Mouse (Mus musculus) liver, embryonic 15.5 days (tissue): ENCODE results near the gene Gm49380. TPM values are rescaled to one million over a fixed set of nuclear protein-coding genes. Genes with fewer than 3 reads are reported as not detected.

Source experiments
- ATAC-seq: fragments of 200-750 bp; cut with Nextera tagmentation; 2 replicates; pipeline ENCODE4 v1.8.0; 2017; ENCODE audit warnings: moderate number of reproducible peaks, mild to moderate bottlenecking, moderate library complexity; ENCODE audit not compliant: insufficient read depth
- H3K27ac ChIP-seq: fragments of 300-500 bp; sonication (generic); replicated peaks from 2 replicates; pipeline ENCODE4 v1.5.1; 2015; ENCODE audit warnings: mild to moderate bottlenecking, inconsistent platforms
- H3K27me3 ChIP-seq: fragments of 300-500 bp; sonication (generic); 2 replicates; pipeline ENCODE4 v1.6.1; 2015; ENCODE audit warnings: mild to moderate bottlenecking, inconsistent platforms
- H3K36me3 ChIP-seq: fragments of 300-500 bp; sonication (generic); replicated peaks from 2 replicates; pipeline ENCODE4 v1.6.1; 2015; ENCODE audit warnings: moderate library complexity, mild to moderate bottlenecking, inconsistent platforms
- H3K4me1 ChIP-seq: fragments of 300-500 bp; sonication (generic); replicated peaks from 2 replicates; pipeline ENCODE4 v1.6.1; 2015; ENCODE audit warnings: inconsistent platforms
- H3K4me2 ChIP-seq: fragments of 300-500 bp; sonication (generic); 2 replicates; pipeline ENCODE4 v1.6.1; 2015; ENCODE audit warnings: moderate library complexity, mild to moderate bottlenecking, inconsistent platforms
- H3K4me3 ChIP-seq: fragments of 300-500 bp; sonication (generic); replicated peaks from 2 replicates; pipeline ENCODE4 v1.5.1; 2015; ENCODE audit warnings: mild to moderate bottlenecking, inconsistent platforms
- H3K9ac ChIP-seq: fragments of 300-500 bp; sonication (generic); 2 replicates; pipeline ENCODE4 v1.6.1; 2015; ENCODE audit warnings: moderate library complexity, mild to moderate bottlenecking, inconsistent platforms
- H3K9me3 ChIP-seq: fragments of 300-500 bp; sonication (generic); replicated peaks from 2 replicates; pipeline ENCODE4 v1.6.1; 2016; ENCODE audit warnings: inconsistent platforms
- WGBS: fragments of 180-500 bp; shearing (Covaris S2); methylation state at CpG from one replicate; pipeline ENCODE4 v1.1.7; 2015; ENCODE audit warnings: mixed read lengths; ENCODE audit not compliant: insufficient replicate concordance; 5-methylcytosine and 5-hydroxymethylcytosine counted together
- polyA plus RNA-seq: library from polyadenylated mRNA; unstranded; fragments of >200 nt; fragmentation: Nextera tagmentation; extraction: Ambion mirVana; gene quantifications from 2 replicates; pipeline ENCODE4 v1.2.1, GENCODE M21; 2015

Gm49380 gene
- polyA plus RNA-seq, 1 experiment from 2014 or later: not detected

DNA sequence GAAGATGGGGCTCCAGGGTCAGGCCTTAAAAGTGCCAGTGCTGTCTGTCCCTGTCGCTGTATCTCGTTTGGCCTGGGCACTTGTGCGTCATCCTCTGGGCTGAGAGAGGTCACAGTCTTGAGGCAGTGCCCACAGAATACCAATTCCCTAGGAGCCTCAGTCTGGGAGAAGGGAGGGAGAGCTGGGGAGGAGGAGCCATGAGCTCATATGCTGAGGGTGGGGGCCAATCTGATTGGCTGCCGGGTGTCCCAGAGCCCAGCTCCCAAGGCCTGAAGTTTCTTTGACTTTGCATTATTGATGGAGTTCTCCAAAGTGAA, 40.7 kb downstream of the Gm49380 start:
- H3K36me3 ChIP-seq: no peaks in the 10 kb centered on the region
- H3K27ac ChIP-seq: no peak overlapping the region
- 53% methylated on average over 4 of the region's 4 CpGs for WGBS
- H3K4me2 ChIP-seq: no peak overlapping the region
- peaks cover 22% of the 10 kb centered on the region for H3K27me3 ChIP-seq
- no peak overlapping the region for H3K9ac ChIP-seq
- ATAC-seq: no peak
- no peak overlapping the region for H3K4me3 ChIP-seq
- peaks cover 6% of the 10 kb centered on the region for H3K4me1 ChIP-seq
- H3K9me3 ChIP-seq: no peaks in the 10 kb centered on the region

DNA sequence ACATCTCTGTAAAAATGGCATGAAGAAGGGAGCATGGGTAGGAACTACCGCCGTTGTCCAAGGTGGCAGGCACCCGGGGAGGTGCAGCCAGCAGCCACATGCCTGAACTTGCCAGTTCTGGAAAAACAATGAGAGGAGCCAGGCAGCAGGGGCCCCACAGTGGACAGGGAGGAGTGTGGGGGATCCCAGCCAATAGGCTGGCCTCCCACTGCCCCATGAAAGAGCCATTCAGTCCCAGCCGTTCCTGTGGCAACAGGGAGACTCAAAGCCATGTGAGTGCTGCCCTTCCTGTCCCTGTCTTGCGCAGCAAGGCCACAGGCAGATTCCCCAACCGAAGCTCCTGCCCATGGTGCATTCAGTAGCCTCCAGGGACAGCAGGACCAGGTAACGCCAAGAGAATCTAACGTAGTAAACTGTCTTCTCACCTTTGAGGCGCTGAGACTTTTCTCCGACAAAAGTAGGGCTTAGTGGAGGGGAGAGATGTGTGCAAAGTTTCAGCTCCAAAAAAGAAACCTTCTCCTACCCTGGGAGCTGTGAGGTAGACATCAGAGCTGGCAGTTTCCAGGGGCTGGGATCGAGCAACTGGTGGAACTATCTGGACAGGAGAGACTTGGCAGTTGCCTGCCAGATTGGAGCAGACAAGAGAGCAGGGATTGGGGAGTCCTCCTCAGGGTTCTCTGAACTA, 41.2 kb downstream of the Gm49380 start:
- Histone ChIP-seq H3K4me3 (no peak overlapping the region), H3K9ac (no peak overlapping the region), H3K9me3 (no peaks in the 10 kb centered on the region), H3K4me1 (peaks cover 11% of the 10 kb centered on the region), H3K27ac (no peak overlapping the region), H3K27me3 (peaks cover 22% of the 10 kb centered on the region), H3K4me2 (no peak overlapping the region), H3K36me3 (no peaks in the 10 kb centered on the region)
- WGBS: 44% methylated on average over 11 of the region's 11 CpGs
- ATAC-seq: no peak

DNA sequence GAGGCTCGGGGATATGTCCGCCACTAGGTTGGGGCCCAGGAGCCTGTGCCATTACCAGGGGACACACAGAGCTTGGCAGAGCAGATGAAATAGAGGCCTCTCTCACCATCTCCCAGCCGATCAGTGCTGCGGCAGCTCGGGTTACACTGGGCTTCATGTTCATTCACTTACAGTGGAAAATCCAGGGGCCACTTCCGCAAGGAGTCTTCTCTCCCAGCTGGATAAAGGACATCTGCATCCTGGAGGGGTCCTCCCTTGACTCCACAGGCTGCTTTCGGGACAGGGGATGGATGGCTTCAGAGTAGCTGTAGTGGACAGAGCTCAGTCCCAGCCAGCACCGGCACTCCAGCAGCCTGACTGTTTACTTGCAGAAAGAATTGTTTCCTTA, 42.5 kb downstream of the Gm49380 start:
- Histone ChIP-seq H3K27me3 (peaks cover 22% of the 10 kb centered on the region), H3K4me3 (no peak overlapping the region), H3K9me3 (no peaks in the 10 kb centered on the region), H3K27ac (no peak overlapping the region), H3K9ac (no peak overlapping the region), H3K36me3 (no peaks in the 10 kb centered on the region), H3K4me1 (peaks cover 17% of the 10 kb centered on the region), H3K4me2 (no peak overlapping the region)
- no peak for ATAC-seq
- 57% methylated on average over 8 of the region's 8 CpGs for WGBS

DNA sequence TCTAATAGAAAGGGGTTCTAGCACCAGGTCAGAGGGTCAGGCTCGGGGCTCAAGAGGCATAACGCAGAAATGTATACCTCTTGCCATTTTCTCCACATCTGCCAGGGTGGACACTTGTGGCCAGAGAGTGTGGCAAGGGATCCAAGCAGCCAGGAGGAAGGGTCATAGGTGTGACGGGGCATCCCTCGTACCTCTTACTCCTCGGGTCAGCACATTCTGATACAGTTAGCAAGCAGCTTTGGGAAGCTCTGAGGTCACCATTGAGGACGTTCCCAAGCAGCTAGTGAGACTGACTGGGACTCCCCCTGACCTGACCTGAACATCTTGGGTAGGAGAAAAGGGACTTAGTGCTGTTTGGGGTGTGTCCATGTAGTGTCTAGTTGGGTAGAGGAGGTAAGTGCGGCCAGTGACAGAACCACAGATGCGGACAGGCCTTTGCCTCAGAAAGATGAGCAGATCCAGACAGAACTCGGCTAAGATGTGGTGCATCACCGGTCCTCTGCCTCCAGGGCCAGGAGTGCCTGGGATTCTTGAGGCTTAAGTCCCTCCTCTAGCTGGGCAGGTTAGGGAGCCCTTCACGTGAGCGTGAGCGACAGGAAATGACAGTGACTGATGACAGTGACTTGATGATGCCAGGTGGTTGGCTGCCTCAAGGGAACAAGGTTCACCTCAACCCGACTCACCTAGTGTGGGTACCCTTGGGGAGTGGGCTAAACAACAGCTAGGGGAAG, 43.0 kb downstream of the Gm49380 start:
- Histone ChIP-seq H3K4me2 (no peak overlapping the region), H3K36me3 (no peaks in the 10 kb centered on the region), H3K9ac (no peak overlapping the region), H3K27me3 (peaks cover 22% of the 10 kb centered on the region), H3K9me3 (no peaks in the 10 kb centered on the region), H3K27ac (no peak overlapping the region), H3K4me3 (no peak overlapping the region), H3K4me1 (peaks cover 17% of the 10 kb centered on the region)
- WGBS: 60% methylated on average over 14 of the region's 14 CpGs
- ATAC-seq: no peak

DNA sequence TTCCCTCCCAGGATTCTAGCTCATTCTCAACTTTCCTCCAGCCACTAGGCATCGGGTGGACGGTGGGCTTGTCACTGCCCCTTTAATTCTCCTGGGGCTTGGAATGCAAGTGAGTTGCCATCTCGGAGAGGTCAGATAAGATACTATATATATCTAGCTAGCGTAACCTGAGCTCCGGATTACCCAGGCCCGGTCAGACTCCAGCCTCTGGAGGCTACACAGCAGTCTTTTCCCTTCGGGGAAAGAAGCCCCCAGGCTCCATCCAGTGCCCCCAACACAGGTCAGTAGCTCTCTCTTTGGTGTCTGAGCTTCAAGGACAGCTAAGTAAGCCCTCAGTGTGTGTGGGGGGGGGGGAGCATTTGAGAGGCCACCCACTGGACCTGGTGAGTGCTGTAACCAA, 44.0 kb downstream of the Gm49380 start:
- H3K4me3 ChIP-seq: no peak overlapping the region
- peaks cover 17% of the 10 kb centered on the region for H3K4me1 ChIP-seq
- H3K9me3 ChIP-seq: no peaks in the 10 kb centered on the region
- no peak overlapping the region for H3K4me2 ChIP-seq
- H3K36me3 ChIP-seq: no peaks in the 10 kb centered on the region
- WGBS: 31% methylated on average over 7 of the region's 7 CpGs
- peaks cover 22% of the 10 kb centered on the region for H3K27me3 ChIP-seq
- ATAC-seq: no peak
- no peak overlapping the region for H3K9ac ChIP-seq
- H3K27ac ChIP-seq: no peak overlapping the region

DNA sequence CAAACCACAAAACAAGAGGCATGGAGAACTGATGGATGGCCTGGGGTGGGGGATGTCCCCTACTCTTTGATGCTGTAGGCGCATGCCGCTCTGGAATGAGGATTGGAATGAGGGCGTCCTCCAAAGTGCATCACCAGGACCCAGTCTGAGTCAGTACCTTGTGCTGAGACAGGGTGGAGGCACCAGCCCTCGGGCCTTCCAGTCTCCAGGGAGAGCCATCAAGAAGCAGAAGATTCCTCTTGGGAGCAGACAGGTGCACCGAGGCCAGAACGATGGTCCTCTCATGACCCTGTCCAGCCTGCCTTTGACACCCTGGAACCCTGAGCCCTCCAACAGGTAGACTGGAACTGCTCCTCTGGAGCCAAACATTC, 45.4 kb downstream of the Gm49380 start:
- peaks cover 17% of the 10 kb centered on the region for H3K4me1 ChIP-seq
- H3K9ac ChIP-seq: no peak overlapping the region
- no peak for ATAC-seq
- no peaks in the 10 kb centered on the region for H3K36me3 ChIP-seq
- 70% methylated on average over 6 of the region's 6 CpGs for WGBS
- H3K4me3 ChIP-seq: no peak overlapping the region
- no peak overlapping the region for H3K27ac ChIP-seq
- H3K9me3 ChIP-seq: no peaks in the 10 kb centered on the region
- peaks cover 26% of the 10 kb centered on the region for H3K27me3 ChIP-seq
- no peak overlapping the region for H3K4me2 ChIP-seq

DNA sequence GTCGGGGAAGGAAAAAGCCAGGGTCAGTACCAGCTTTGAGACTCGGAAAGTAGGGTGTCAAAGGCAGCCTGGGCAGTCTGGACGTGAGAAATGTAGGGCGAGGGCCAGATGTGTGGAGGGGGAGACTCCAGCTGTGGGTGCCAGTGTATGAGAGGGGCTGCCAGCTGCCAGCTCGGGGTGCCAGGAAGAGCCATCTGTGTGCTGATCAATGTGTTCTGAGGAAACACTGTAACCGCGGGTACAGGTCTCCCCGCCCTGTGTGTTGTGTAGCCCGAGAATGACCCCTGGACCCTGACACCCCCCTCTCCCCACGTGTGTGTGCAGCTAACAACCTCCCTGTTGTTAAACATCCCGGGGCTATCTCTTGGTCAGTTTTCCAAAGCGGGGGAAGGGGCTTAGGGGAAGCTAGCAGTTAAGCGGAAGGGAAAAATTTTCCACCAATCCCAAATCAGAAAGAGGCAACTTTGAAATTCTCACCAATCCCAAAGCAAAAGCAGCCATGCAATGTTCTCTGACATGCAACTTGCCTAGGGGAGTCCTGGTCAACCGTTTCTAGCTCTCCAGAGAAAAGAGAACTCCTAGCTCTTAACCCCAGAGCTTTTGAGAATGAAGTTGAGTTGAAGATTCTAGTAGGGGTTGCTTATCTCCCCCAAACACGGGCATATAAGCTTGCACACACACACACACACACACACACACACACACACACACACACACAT, 45.9 kb downstream of the Gm49380 start:
- Histone ChIP-seq H3K4me1 (peaks cover 17% of the 10 kb centered on the region), H3K9ac (peak overlapping the region; percentile 44), H3K4me3 (peak overlapping the region; percentile 51), H3K4me2 (peak overlapping the region; percentile 84), H3K27me3 (peaks cover 24% of the 10 kb centered on the region), H3K9me3 (no peaks in the 10 kb centered on the region), H3K27ac (no peak overlapping the region), H3K36me3 (no peaks in the 10 kb centered on the region)
- ATAC-seq: peak; percentile 45
- 5% methylated on average over 15 of the region's 15 CpGs for WGBS

DNA sequence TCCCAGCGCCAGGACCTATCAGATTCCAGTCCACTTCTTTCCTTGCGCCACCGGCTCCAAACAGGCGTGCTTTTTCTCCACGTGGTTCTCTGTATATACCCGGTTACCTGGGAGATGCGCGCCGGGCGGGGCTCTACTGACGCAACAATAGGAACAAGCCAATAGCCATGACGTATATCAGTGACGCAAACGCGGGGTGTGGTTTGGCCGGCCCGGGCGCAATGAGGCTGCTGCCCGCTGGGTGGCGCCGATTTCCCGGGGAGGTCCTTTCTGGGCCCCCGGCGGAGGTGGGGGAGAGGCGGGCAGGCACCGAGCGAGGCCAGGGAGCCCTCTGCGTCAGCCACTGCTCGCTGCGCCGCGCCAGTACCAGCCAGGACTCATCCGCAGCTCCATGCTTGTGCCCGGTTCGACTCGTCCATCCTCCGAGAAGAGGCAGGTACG, 46.5 kb downstream of the Gm49380 start, which contains the start of gene Usp2:
TSS of gene Usp2 (plus strand) at position 237 of the 441 bp plus-strand sequence.
- peak; percentile 86 for ATAC-seq
- Histone ChIP-seq H3K27me3 (peaks cover 18% of the 10 kb centered on the region), H3K4me1 (peaks cover 17% of the 10 kb centered on the region), H3K36me3 (no peaks in the 10 kb centered on the region), H3K4me3 (peak within 1 kb of the TSS; percentile 51), H3K4me2 (peak within 1 kb of the TSS; percentile 84), H3K9ac (peak within 1 kb of the TSS; percentile 44), H3K27ac (no peak within 1 kb of the TSS), H3K9me3 (no peaks in the 10 kb centered on the region)
- 0% methylated on average over 38 of the region's 38 CpGs for WGBS

DNA sequence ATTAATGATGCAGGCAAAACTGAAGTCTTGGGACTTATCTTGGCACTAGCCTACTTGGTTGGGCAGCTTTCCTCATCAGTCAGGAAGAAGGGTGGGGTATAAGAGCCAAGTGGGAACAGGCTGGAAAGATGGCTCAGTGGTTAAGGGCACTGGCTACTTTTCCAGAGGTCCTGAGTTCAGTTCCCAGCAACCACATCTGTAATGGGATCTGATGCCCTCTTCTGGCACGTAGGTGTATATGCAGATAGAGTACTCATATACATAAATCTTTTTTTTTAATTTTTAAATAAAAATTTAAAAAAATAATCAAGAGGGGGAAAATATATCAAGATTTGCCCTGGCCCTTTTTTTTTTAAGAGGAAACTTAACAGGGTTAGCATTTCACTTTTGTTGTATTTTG, 48.1 kb downstream of the Gm49380 start:
- H3K27ac ChIP-seq: no peak overlapping the region
- H3K9ac ChIP-seq: no peak overlapping the region
- no peak overlapping the region for H3K4me3 ChIP-seq
- H3K9me3 ChIP-seq: no peaks in the 10 kb centered on the region
- H3K4me2 ChIP-seq: no peak overlapping the region
- peaks cover 8% of the 10 kb centered on the region for H3K27me3 ChIP-seq
- no peak for ATAC-seq
- no peaks in the 10 kb centered on the region for H3K36me3 ChIP-seq
- WGBS: 18% methylated on average over 1 of the region's 1 CpGs
- peaks cover 17% of the 10 kb centered on the region for H3K4me1 ChIP-seq

DNA sequence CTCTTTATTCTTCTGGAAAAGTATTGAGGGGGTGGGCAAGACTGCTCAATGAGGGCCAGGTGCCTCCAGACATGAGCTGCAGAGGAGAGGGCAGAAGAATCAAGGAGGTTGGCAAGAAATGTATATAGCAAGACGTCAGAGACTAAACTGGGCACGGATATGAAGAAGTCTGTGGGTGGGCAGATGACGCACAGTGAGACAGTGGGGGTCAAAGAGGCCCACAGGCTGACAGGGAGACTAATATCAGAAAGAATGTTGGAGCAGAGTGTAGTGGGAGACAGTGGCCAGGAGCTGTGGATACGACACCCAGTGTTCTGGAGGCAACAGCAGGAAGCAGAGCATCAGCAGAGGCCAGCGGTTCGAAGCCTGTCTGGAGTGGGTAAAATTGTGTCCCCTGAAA, 54.7 kb downstream of the Gm49380 start:
- Histone ChIP-seq H3K4me3 (no peak overlapping the region), H3K27ac (no peak overlapping the region), H3K4me1 (no peaks in the 10 kb centered on the region), H3K4me2 (no peak overlapping the region), H3K36me3 (no peaks in the 10 kb centered on the region), H3K27me3 (peaks cover 4% of the 10 kb centered on the region; the same call in 1 of the 2 replicates), H3K9ac (no peak overlapping the region), H3K9me3 (no peaks in the 10 kb centered on the region)
- WGBS: 59% methylated on average over 6 of the region's 6 CpGs
- no peak for ATAC-seq

DNA sequence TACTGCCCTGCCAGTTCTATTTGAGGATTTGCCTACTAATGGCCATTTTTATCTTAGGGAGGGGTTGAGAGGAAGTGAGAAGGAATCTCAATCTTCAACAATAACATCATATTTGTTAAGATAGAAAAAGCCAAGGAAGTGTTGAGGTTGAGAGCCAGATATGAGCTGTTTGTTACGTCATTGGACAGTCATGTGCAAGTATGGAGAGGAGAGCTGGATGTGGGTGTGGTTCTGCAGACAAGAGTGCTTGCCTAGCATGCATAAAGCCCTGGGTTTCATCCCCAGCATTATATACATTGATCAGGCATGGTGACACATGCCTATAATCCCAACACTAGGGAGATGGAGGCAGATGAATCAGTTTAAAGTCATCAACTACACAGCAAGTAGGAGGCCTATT, 59.4 kb downstream of the Gm49380 start:
- no peak for ATAC-seq
- WGBS: 35% methylated on average over 1 of the region's 1 CpGs
- Histone ChIP-seq H3K36me3 (no peaks in the 10 kb centered on the region), H3K9me3 (no peaks in the 10 kb centered on the region), H3K9ac (no peak overlapping the region), H3K4me3 (no peak overlapping the region), H3K27ac (no peak overlapping the region), H3K4me1 (no peaks in the 10 kb centered on the region), H3K4me2 (no peak overlapping the region), H3K27me3 (no peaks in the 10 kb centered on the region)
